Mouse (Mus musculus): Measurements from ENCODE around the gene Dnah2.

DNA sequence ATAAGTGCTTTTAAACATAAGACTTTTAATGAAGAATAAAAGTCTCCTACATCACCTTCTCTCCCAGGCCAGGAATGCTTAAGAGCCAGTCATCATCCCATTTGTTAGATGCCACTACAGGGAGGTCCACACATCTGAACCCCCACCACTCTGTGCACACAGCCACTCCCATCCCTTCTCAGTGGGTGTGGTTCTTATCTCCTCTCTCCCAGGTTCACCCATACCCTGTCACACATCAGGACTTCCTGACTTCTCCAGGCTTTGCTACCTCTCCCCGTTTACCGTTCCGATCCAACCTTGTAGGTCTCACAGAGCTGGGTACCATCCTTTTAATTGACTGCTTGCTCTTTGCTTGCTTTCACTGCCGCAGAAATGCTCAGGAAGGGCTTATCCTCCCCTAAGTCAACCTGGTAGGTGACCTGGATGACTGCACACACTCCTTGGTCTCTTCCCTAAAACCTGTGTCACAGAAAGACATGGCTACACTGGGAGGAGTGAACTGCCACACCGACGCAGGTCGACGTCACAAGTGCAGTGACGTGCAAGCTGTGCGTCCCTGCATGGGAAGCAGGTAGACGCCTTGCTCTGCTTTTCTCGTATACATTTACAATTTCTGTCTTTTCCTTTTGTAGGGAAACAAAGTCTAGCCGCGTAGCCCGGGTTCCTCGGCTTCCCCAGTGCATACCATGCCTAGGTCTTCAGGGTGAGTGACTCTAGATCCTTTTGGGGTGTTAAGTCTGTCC is 175.5 kb downstream of the Dnah2 start:
- no peak for TF ChIP-seq CTCF (IDR thresholded peaks at IDR 0.05; ENCODE audit: low read depth, low read length)
- TF ChIP-seq EP300 (IDR thresholded peaks at IDR 0.05; ENCODE audit: insufficient read depth, low read depth, low read length), result no peak
- TF ChIP-seq POLR2A (IDR thresholded peaks at IDR 0.05; ENCODE audit: insufficient read depth, low read length), result no peak

All from ES-Bruce4 (cell line).